Mouse (Mus musculus): ENCODE measurements around the gene Fgfr2. TPM values are rescaled to one million over a fixed set of nuclear protein-coding genes. Genes with fewer than 3 reads are reported as not detected.

The Fgfr2 gene
- polyA plus RNA-seq, 3 experiments from 2014 or later, result 0.27 TPM; not detected in 2

DNA sequence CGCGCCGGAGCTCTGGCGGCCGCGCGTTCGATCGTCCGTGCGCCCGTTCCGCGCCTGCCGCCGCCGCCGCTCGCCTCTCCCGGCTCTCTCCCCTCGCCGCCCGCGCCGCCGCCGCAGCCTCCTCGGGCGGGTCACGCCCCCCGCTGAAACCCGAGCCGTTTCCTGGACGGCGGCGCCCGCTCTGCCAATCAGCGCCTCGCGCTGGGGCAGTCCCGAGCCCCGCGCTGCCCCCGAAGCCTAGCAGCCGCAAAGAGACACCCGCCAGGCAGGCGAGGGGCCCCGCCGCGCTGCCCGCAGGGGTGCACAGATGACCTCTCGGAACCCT lies 2857.0 kb downstream of the Fgfr2 start:
- ATAC-seq, result no peak

DNA sequence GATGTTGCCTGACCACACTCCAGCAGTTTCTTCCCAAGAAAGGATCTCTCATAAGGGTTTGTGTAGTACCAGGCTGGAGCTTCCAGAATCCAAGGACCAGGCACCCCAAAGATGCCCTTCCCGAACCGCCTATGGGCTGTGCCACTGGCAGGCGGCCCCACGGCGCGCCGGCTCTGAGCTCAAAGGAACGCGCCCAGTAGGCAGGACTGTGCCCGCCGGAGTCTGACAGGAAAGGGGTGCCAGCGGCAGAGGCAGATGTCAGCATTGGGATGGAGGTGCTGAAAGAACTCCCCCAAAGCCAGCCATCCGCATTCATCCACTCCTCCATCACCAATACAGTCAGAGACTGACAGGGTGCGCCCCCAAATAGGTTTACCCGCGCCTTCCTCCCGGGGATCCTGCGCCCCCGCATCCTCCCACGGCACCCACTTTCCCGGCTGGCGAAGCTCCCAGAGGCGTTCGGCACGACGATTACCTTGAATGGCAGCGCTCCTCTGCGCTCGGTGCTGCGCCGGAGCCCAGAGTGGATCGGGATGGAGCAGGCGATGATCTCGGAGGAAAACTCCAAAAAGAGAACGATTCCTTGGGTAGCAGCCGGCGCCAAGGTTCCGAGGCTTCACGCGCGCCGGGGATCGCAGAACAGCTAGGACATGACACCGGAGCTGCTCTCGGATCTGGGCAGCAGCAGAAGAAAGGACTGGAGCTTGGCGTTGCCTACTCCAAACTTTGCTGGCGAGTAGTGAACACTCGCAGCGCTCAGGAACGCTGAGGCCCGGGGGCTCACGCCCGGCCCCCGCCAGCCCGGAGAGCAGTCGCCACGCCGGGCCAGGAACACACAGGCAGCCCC lies 2857.6 kb downstream of the Fgfr2 start:
- no peak for ATAC-seq

- ATAC-seq, result no peak
Observed at GRCm38 (mm10) chr7:130264616-130265318, 2858.4 kb downstream of the Fgfr2 start.

DNA sequence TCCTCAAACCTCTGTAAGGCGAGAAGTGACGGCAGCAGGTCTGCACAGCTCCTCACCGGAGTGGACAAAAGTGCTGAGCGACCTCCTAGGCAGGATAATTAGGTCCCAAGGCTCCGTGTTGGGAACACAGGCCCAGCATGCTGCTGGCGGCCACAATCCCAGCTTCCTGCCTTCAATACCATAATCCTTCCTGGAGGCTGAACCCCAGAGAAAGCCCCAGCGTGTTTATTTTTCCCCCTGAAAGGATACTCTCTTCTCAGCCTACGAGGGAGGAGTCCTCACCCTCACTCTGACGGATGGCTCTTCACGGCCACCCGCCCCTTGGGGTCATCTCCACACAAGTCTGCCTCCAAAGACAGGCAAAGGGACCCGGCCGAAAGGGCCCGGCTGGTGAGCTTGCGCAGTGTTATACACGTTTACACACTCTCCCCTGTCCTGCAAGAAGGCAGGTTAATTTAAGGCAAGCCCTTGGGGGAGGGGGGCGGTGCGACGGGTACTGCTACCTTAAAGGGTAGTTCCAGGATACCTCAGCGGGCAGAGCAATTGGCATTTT lies 2859.3 kb downstream of the Fgfr2 start:
- ATAC-seq, result no peak

GRCm38 (mm10) chr7:130263233-130263594 lies 2859.9 kb downstream of the Fgfr2 start:
- ATAC-seq, result no peak

DNA sequence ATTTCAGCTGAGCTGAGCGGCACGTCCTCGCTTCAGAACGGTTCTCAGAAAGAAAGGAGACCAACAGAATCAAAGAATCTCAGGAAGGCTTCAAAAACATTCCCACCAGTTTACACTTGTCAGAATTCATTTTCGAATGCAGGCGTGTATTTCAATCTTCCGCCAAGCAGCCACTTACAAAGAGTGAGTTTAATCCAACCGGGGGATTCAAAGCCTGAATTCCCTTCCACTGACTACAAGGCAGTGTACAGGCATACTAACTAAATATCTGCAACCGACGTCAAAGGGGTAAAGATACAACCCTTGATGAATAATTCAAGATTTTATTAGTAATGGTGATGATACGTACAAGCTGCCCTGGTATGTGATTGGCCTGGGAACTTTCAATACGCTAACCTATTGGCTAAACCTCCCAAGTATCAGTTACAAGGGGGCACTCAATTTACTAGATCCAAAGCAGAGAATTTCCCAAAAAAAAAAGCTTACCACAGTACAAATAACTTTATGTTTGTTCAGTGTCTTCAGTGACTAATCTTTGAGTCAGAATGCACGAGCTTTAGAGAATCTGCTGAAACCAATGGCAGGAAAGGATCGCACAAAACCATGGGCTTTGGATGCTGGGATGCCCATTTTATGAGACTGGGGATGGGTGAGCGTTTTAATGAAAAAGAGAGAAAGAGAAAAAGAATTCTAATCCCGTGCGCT lies 2860.5 kb downstream of the Fgfr2 start:
- no peak for ATAC-seq

DNA sequence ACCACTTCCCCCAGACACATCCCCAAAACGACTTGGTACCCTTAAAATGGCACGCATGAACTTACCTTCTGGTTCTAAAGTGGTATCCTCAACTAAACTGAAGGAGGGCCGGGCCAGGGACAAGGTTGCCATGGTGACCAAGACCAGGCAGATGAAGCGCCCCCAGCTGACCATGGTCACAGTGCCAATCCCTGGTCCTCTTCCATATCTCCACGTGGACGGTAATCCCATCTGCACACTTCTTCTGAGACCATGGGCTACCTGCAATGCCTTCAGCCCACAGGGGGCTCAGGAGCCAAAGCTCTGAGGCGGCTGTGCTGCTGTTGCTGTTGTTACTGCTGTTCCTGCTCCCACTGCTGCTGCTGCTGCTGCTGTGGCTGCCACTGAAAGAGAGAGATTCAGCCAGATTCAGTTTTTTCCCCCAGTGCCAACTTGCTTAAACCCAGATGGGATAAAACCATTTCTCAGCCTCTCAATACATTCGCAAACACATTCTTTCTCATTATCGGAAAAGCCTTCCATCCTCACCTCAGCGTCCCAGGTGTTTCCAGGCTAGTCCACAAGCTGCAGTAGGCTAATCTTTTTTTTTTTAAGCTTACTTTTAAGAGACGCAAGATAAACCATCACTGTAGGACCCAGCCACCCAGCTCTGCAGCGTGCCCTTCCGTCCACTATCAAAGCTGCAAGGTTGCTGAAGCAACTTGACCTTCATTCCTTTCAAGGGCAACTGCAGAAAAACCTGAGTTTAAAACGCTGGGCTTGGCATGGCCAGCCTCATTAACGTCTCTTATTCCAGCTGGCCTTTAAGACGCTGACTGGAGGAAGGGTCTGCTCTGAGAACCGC lies 2861.2 kb downstream of the Fgfr2 start:
- ATAC-seq, result no peak

- ATAC-seq, result no peak
Observed at GRCm38 (mm10) chr7:130260905-130261683, 2862.1 kb downstream of the Fgfr2 start.

- no peak for ATAC-seq
Observed at GRCm38 (mm10) chr7:130260060-130260459, 2863.1 kb downstream of the Fgfr2 start.

- no peak for ATAC-seq
Observed at GRCm38 (mm10) chr7:130258704-130259295, 2864.3 kb downstream of the Fgfr2 start.

GRCm38 (mm10) chr7:130257991-130258703 lies 2865.0 kb downstream of the Fgfr2 start:
- ATAC-seq, result no peak

GRCm38 (mm10) chr7:130253264-130253663 lies 2869.9 kb downstream of the Fgfr2 start:
- no peak for ATAC-seq

DNA sequence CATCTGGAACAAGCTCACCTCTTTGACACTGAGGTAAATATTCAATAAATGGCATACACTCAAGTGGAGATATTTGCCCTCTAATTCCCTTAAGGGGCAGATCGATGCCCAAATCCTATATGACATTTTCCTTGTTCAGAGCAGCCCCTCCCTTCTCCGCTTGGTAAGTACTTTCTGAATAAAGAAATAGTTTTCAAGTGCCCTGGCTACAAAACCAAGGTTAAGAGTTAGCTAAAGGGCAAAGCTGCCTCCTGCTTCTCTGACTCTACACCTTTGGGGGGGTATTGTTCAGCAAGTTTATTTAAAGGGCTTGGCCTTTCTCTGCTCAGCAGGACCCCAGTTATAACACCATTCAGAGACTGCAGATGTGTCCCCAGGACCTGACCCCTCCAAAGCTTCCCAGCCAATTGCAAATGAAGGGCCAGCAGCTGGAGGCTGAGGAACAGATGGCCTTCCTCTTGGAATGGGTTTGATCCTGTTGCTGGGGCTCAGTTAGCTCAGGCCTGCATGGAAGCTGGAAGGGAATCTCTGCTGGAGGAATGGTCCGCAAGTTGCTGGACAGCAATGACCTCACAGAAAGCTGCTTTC lies 2871.1 kb downstream of the Fgfr2 start:
- no peak for ATAC-seq

- no peak for ATAC-seq
Observed at GRCm38 (mm10) chr7:130250994-130251393, 2872.2 kb downstream of the Fgfr2 start.

DNA sequence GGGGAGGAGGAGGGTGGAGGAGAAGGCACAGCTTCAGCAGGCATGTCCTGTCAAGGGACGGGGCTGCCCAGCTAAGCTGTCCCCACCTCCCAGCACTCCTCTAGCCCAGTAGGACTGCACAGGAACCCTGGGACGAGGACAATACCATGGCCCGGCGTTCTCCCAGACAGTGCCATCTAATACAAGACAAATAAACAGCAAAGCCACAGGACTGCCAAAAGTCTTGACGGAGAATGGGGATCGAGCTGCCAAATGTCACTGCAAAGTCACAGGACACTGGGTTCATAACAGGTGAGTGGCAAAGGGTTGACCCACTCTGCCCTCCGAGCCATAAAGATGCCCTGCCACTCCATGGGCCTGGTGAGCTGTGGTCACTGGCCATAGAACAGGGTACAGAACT lies 2874.7 kb downstream of the Fgfr2 start:
- ATAC-seq, result no peak

GRCm38 (mm10) chr7:130247831-130248230 lies 2875.3 kb downstream of the Fgfr2 start:
- ATAC-seq, result no peak

DNA sequence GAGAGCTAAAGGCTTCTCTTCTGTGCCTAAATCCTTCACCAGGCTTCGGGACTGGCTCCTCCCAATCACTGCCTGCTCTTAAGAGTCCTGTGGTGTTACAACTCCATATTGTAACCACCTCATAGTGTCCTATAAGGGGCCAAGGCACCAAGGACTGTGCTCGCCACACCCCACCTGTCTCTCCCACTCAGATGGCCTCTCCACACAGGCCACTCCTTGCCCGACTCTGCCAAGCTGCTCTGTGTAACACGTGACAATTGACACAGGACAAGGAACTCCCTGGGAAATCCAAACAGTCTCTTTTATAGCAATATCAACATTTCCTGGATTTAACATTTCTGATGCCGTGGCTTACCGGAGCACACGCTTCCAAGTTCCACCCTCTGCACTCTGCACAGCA lies 2876.7 kb downstream of the Fgfr2 start:
- no peak for ATAC-seq

DNA sequence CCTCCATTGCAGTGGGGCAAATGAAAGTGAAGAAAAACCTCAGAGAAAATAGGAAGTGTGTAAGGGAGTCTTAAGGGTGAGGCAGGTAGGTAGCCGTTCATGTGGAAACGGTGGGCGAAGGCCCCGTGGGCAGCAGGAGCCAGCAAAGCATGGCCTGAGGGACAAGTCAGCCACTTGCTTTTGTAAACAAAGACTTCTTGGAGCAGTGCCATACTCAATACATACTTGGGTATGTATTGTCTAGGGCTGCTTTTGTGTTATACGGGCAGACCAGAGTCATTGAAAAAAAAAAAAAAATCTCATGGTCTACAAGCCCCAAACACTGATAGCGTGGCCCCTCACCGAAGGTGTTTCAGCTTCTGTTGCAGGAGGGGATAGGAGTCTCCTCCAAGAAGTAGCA lies 2878.6 kb downstream of the Fgfr2 start:
- no peak for ATAC-seq

GRCm38 (mm10) chr7:130243811-130244210 lies 2879.3 kb downstream of the Fgfr2 start:
- no peak for ATAC-seq

- ATAC-seq, result no peak
Observed at GRCm38 (mm10) chr7:130240191-130240590, 2883.0 kb downstream of the Fgfr2 start.

Data from inflammation-experienced regulatory T-cells, adult 6 months (primary cell).